Mouse (Mus musculus): ENCODE measurements around the gene Prr12.
"Not testable (repeated sequence)": the region's sequence is repeated elsewhere in the genome, so short reads cannot be mapped to it uniquely, and the experiment has no call there.

The Prr12 gene

GRCm38 (mm10) chr7:45048923-45049657, 3.6 kb downstream of the Prr12 start:
- DNase-seq = no peak

GRCm38 (mm10) chr7:45048001-45048890, 4.4 kb downstream of the Prr12 start:
- peak in 1 of 2 experiments; percentile 40 for DNase-seq

- no peak for DNase-seq
Observed at GRCm38 (mm10) chr7:45047491-45047890, 5.2 kb downstream of the Prr12 start.

DNA sequence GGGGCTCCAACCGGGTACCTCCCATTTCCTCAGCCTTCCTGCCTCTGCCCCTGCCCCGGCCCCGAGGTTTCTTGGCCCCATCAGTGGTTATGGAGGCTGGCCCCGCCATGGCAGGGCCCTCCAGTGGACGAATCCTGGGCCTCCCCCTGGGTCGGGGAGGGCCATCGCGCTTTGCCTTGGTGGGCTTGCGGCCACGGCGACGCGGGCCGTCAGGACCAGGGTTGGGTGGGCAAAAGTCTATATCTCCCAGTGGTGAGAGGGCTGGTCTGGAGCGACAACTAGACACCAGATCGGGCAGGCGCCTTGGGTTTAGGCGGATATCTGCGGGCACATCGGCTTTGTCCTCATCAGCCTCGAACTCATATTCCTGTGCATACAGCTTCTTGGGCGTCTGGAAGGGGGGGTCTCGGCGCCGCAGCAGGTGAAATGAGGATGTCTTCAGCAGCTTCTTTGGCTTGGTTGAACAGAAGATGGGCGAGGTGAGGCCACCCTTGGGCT, 5.8 kb downstream of the Prr12 start:
- no peak for DNase-seq

- no peak for DNase-seq
Observed at GRCm38 (mm10) chr7:45045741-45046140, 6.9 kb downstream of the Prr12 start.

DNA sequence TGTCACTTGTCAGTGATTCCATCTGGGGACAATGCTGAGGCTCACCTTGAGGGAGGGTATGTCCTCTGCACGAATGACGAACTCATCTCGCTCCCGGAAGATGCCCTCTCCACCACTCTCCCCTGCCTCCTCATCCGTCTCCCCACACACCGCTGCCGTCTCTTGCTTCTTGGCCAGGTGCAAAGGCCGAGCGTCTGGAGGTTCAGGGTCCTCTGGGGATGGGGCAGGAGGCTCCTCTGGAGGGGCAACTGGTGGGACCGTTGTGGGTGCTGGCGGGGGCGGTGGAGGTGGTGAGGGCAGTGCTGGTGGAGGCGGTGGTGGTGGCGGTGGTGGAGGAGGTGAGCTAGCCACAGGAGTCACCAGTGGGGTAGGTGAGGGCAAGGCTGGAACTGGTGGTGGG, 9.4 kb downstream of the Prr12 start:
- DNase-seq = no peak

- no peak for DNase-seq
Observed at GRCm38 (mm10) chr7:45040851-45041250, 11.8 kb downstream of the Prr12 start.

DNA sequence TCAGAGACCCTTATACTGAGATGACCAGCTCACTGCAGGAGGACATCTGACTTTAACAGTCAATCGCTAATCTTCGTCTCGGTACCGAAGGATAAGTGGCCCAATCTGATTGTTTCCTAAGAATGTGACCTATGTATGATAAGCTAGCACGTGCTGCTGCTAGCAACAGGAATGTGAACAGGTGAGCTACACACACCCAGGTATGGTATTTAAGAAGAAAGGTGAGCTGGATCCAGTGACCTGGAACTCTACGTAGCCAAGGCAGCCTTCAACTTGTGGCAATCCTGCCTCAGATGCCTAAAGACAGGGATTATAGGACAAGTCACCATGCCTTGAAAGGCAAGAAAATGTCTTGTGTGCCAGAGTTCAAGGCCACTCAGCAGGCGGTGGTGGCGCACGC, 14.3 kb downstream of the Prr12 start:
- no peak for DNase-seq

- DNase-seq = peak; percentile 52
Observed at GRCm38 (mm10) chr7:45037720-45038361, 14.8 kb downstream of the Prr12 start.

GRCm38 (mm10) chr7:45036702-45037101, 16.0 kb downstream of the Prr12 start:
- DNase-seq = no peak

GRCm38 (mm10) chr7:45035631-45036030, 17.1 kb downstream of the Prr12 start:
- DNase-seq = no peak

GRCm38 (mm10) chr7:45033722-45034359, 18.8 kb downstream of the Prr12 start:
- no peak for DNase-seq

DNA sequence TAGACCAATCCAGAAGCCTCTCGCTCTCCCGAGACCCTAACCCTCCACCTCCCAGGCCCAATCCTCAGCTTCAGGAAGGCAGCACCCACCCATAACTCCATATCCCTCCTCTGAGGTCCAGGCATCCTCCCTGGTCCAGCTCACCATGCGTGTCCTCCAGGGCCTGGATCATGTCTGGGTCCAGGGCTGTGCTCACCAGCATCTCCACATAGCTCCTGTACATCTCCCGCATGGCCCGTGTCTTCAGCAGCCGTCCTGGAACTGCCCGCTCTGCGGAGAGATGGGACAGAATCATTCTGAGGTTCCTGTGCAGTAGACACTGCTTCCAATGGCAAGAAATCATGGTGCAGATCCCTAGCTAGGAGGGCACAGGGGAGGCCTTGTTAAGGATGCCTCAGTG, 21.8 kb downstream of the Prr12 start:
- DNase-seq = no peak

- no peak for DNase-seq
Observed at GRCm38 (mm10) chr7:45029995-45030394, 22.7 kb downstream of the Prr12 start.

DNA sequence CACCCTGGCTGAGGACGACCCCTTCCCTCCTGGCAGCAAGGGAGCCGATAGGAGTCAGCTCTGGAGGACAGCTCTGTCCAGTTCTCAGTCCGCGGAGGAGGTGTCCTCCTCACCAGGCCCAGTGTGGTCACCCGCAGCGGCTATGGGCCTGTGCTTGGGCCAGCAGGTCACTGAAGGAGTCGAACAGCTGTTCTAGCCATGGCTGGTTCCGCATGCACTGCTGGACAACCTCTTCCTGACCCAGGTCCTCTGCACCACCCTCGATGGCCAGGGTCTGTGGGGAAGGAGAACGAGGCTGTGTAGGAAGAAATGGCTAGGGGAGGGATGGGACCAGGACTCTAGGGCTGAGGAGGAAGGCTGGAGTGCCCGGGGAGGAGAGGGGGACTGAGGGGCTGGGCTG, 24.3 kb downstream of the Prr12 start:
- DNase-seq = no peak

DNA sequence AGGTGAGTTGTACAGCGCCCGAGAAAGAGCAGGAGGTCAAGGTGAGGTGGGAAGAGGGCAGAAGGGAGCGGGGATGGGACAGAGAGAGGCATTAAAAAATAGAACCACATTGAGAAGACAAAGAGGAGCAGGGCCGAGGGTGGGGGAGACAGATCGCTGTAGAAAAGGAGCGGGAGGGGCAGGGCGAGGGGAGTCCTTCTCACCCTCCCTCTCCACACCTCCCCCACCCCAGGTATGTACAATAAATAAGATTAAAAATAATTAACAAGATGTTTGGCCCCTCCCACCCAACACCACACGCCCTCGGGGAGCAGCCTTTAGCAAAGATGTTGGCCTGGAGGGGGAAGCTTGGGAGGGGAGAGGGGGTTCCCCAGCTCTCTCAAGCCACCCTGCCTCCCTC, 24.9 kb downstream of the Prr12 start:
- DNase-seq = no peak

- DNase-seq = no peak
Observed at GRCm38 (mm10) chr7:45026256-45026655, 26.4 kb downstream of the Prr12 start.

GRCm38 (mm10) chr7:45025601-45026220, 27.0 kb downstream of the Prr12 start:
- no peak for DNase-seq

- DNase-seq = no peak
Observed at GRCm38 (mm10) chr7:45024281-45025248, 28.1 kb downstream of the Prr12 start.

DNA sequence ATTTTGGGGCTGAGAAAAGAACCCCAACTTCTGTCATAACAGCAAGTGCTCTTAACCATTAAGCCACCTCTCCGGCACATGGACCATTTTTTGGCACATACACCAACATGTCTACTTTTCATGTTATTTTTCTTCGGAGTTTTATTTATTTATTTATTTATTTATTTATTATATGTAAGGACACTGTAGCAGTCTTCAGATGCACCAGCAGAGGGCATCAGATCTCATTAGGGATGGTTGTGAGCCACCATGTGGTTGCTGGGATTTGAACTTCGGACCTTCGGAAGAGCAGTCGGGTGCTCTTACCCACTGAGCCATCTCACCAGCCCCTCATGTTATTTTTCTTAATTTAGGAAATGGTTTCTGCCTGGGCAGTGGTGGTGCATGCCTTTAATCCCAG, 29.0 kb downstream of the Prr12 start:
- not testable (repeated sequence) for DNase-seq

GRCm38 (mm10) chr7:45020225-45020624, 32.5 kb downstream of the Prr12 start:
- DNase-seq = no peak
